Mouse (Mus musculus) left cerebral cortex, adult 11 months (tissue): ENCODE data around the gene Bcat2.

ENCODE experiments used
- DNase-seq: peaks from one replicate; pipeline ENCODE4 v3.0.0; 2022; ENCODE audit warnings: low spot score

Gene Bcat2

DNA sequence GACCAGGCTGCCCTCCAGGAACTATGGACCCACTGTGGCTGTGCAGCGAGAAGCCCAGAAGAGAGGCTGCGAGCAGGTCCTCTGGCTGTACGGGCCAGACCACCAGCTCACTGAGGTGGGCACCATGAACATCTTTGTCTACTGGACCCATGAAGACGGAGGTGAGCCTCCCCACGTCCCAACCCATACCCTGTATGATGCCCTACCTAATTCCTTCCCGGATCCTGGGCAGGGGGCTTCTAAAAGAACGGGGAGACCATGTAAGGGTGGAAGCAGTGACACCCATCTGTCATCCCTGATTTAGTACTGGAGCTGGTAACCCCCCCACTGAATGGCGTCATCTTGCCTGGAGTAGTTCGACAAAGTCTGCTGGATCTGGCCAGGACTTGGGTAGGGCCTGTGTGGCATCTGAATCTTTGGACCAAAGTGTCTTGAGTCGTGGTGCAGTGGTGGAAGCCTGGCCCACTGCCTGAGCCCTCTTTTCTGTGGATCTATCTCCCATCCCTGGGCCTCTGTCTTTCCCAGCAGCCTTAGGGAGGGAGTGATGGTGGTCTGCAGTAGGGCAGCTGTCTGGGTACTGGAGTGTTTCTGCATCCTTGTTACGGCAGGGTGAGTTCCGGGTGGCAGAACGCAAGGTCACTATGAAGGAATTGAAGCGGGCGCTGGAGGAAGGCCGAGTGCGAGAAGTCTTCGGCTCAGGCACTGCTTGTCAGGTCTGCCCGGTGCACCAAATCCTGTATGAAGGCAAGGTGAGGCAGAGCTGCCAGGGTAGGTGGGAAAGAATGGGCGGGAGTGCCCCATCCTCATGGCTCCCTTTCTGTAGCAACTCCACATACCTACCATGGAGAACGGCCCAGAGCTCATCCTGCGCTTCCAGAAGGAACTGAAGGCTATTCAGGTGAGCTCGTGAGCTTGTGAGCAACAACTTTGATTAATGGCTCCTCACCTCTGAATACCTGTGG, 18.0 kb downstream of the Bcat2 start:
- no peak for DNase-seq

DNA sequence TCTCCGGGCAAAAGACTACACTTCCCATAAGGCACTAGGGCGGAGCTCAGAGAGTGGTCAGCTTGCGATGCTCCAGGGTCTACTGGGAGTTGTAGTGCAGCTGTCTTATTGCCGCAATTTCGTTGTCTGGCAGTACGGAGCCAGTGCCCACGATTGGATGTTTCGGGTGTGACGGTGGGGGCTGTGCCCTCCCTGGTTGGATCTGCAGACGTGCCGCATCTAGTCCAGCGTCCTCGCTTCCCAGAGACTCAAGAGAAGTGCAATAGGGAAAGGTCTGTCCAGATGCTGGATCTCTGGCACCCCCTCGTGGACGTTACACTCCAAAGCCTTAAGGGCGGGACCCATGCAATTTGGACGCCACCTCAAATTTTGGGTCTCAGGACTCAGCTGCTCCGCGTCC, 19.2 kb downstream of the Bcat2 start:
- DNase-seq = peak; percentile 98

GRCm38 (mm10) chr7:45589898-45590297, 19.9 kb downstream of the Bcat2 start:
- DNase-seq = no peak

GRCm38 (mm10) chr7:45590874-45591273, 20.9 kb downstream of the Bcat2 start:
- no peak for DNase-seq

GRCm38 (mm10) chr7:45591880-45592279, 21.9 kb downstream of the Bcat2 start:
- no peak for DNase-seq

- no peak for DNase-seq
These were observed 23.3 kb downstream of the Bcat2 start for GRCm38 (mm10) chr7:45593118-45593815.

- no peak for DNase-seq
These were observed 25.2 kb downstream of the Bcat2 start for GRCm38 (mm10) chr7:45595176-45595575.

DNA sequence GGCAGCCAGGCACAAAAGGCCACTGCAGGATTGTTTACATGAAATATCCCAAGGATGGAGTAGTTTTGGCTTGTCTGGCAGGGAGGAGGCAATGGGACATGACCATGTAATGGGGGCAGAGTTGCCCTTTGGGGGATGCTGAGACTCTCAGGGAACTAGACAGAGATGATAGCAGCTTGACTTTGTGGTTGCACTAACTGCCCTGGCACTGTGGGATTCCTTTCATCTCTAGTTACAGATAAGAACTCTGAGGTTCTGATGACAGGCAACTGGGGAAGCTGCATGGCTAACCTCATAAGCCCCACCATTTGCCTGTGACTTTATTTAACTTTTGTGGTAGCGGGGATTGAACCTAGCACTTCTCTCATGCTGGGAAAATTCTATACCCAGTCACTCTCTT, 26.2 kb downstream of the Bcat2 start:
- no peak for DNase-seq

GRCm38 (mm10) chr7:45597013-45597412, 27.1 kb downstream of the Bcat2 start:
- no peak for DNase-seq

DNA sequence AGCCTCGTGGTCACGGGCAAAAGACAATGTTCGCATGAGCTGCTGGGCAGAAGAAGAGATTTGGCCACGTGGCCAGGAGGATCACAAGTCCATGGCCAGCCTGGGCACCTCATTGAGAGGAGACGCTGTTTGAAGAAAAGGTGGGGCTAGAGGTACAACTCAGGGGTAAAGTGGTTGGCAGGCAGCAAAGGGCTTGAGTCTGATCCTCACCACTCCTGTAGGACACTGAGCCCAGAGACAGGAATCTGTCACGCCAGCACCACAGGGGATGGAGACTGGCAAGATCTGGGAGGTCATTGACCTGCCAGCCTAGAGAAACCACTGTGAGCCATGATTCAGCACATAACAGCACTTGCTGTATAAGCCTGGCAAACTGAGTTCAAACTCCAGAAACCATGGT, 27.6 kb downstream of the Bcat2 start:
- no peak for DNase-seq

DNA sequence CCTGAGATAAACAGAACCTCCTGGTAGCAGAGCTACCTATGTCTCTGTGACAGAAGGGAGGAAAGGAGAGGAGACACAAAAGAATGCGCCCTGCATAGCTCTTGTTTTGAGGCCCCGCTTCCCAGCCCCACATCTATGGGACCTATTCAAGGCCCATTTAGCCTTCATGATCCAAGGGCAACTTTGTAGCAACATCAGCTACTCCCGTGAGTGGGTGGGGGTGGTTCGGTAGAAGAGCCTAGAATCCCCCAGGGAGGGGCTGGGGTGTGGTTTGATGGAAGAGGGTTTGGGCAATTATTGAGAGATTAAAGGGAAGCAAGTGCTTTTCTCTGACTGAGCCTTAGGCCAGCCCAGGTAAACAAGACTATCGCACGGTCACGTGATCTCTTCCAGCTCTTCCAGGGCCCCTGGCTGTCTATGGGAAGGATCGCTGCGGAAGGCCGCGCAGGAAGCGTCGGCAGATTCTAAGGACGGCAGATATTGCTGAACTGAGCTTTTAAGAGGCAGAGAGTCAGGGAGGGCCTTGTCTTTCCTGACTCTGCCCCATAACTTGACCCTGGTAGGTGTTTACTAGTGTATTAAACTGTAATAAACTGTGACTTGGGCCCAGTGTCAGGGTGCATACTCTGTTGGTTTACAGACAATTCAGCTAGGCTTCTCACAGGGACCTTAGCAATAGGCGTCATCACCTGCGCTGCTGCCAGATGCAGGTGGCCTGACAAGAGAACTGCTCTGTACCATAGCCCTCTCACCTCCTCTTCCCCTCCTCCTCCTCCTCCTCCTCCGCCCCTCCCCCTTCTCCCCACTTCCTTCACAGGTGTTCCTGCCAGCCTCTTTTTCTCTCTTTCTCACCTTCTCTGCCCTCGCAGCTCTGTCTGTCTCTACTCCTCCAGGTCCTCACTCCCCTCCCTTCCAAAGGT, 29.3 kb downstream of the Bcat2 start:
- DNase-seq = no peak

GRCm38 (mm10) chr7:45605704-45606289, 35.8 kb downstream of the Bcat2 start:
- no peak for DNase-seq

GRCm38 (mm10) chr7:45609511-45609910, 39.6 kb downstream of the Bcat2 start:
- no peak for DNase-seq

- no peak for DNase-seq
These were observed 46.3 kb downstream of the Bcat2 start for GRCm38 (mm10) chr7:45616277-45616676.

DNA sequence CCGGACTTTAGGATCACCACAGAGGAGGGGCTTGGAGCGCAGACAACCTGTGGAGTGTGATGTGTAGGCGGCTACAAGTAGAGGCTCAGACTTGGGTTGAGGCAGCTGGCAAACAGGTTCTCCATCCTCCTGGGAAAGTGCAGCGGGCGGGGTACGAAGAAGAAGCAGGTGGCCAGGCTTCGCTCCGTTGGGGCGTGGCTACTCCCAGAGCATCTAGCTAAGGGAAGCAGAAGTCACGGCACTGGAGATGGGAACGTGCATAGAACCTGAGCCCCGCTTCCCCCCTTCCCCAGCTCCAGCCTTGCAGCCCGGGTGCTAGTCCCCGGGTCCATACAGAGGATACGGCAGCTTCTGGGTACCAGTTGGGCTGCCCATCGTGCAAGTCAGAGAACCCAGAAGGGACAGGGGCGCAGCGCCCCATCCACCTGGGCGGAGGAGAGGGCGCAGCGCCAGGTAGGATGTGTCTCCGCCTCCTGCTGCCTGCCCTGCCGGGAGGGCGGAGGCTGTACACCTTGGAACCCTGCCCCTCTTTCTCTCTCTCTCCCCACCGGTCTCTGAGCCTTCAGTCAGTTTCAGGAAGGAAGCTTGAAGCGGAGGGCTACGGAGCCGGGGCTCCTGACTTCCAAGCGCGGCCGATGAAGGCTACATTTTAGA, 47.2 kb downstream of the Bcat2 start, which contains the start of gene Fut1:
Gene Fut1 (plus strand): TSS at position 248 of the 654 bp plus-strand sequence.
- no peak for DNase-seq

DNA sequence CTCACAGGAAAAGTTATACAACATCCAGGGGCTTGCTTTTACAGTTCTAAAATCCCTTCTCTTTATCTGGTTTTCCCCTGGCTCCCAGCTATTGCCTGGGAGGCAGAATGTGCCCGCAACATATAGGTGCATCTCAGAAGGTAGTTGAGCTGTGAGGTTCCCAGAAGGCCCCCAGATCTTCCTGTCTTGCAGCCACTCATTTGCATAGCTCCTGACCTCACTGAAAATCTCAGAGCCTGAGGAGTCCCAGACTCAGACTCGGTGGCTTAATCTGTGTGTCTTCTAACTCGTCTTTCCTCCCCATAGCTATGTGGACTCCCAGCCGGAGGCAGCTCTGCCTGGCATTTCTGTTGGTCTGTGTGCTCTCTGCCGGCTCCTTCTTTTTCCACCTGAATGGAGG, 48.4 kb downstream of the Bcat2 start:
- no peak for DNase-seq

DNA sequence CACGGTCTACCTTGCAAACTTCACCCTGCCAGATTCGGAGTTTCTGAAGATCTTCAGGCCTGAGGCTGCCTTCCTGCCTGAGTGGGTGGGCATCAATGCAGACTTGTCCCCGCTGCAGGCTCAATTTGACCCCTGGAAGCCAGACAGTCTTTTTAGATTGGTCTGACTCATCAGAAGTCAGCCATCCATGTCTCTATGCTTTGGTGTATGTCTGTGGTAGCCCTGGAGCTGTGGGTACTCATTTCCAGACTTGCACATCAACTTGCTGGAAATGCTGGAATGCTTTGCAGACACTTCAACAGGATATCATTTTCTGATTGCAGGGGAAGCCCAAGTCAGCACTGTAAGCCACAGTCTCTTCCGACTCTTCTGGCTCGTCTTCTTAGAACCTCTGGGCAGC, 49.6 kb downstream of the Bcat2 start:
- no peak for DNase-seq

- DNase-seq = no peak
These were observed 51.5 kb downstream of the Bcat2 start, which contains the start of gene Izumo1 for GRCm38 (mm10) chr7:45621443-45621842. TSS of gene Izumo1 (plus strand) at chr7:45621811.

DNA sequence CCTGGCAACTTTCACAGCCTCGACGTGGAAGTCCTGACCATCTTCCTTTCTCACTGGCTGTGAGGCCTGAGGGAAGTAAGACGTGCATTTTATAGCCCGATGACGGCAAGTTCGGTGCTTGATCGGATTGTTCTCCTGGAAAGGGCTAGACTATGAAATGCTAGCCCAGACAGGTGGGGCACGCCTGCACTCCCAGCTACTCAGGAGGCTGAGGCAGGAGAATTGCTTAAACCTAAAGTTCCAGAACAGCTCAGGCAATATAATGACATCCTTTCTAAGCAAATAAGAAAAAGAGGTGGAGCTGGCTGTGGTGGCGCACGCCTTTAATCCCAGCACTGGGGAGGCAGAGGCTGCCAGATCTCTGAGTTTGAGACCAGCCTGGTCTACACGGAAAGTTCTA, 53.6 kb downstream of the Bcat2 start:
- no peak for DNase-seq

DNA sequence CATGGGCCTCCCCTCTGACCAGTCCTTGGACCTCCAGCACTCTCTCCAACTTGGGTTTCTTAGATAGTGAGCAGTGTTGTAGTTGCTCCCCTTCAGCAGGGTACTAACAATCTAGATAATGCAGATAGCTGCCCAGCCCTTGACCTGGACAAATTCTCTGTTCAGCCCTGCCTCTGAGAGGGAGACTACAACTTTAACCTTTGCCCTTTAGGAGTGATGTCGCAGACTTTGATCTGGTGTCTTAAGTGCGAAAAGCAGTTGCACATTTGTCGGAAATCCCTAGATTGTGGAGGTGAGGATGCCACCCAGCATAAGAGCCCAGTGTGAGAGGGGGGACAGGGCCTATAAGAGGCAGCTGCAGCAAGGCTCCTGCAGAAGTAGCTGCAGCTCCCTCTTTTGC, 54.8 kb downstream of the Bcat2 start:
- no peak for DNase-seq

DNA sequence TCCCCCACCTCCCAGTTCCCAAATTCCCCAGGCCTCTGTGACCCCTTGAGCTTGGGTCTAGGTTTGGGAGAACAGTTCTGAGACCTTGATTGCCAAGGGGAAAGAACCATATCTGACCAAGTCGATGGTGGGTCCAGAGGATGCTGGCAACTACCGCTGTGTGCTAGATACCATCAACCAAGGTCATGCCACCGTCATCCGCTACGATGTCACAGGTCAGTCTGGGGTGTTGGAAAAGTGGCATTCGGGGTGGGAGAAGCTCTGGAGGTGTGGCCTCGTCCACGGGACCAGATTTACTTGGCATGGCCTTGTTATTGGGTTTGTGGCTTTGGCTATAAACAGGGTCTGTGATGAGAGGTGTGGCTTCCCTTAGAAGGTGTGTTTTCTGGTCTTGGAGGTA, 55.5 kb downstream of the Bcat2 start:
- DNase-seq = no peak
